Mouse (Mus musculus) brain, embryonic 14.5 days (tissue): ENCODE measurements around the gene Zfp619.

ENCODE experiments used
- CTCF ChIP-seq: fragments of 200-500 bp; IDR thresholded peaks from 2 replicates; pipeline ENCODE4 v1.5.1; 2012; ENCODE audit warnings: inconsistent platforms, mild to moderate bottlenecking, moderate library complexity, borderline replicate concordance; ENCODE audit not compliant: insufficient read depth, insufficient read length; ENCODE audit errors: extremely low read depth
- POLR2A ChIP-seq: fragments of 200-500 bp; IDR thresholded peaks from 2 replicates; pipeline ENCODE4 v1.6.1; 2012; ENCODE audit warnings: mild to moderate bottlenecking, inconsistent platforms, borderline replicate concordance; ENCODE audit not compliant: poor library complexity, insufficient read depth, insufficient read length, severe bottlenecking; ENCODE audit errors: extremely low read depth

- no peak for TF ChIP-seq CTCF
- no peak for TF ChIP-seq POLR2A
Measured at GRCm38 (mm10) chr7:39580601-39581000, 63.0 kb downstream of the Zfp619 start.
